Comparison of ENCODE assay signal across 39 mouse cellular contexts in genomic region chr4:144441095-144441494, GRCm38 (mm10). TPM values are rescaled to one million over a fixed set of nuclear protein-coding genes. Genes with fewer than 3 reads are reported as not detected.
"Had no signal": no experiment of that assay in that cellular context is flagged by ENCODE, and none has a peak within 500 bp of the region (broad histone marks: within the 10 kb centered on the region; RNA-seq: fewer than 3 reads in every experiment).

No protein-coding gene starts in this region.

- H3K4me3 ChIP-seq: limb, embryonic 10.5 days; limb, embryonic 12.5 days; limb, embryonic 13.5 days; limb, embryonic 15.5 days; liver, embryonic 12.5 days; liver, embryonic 13.5 days; liver, embryonic 15.5 days; lung, embryonic 15.5 days; megakaryocyte, embryonic 14.5 days; midbrain, embryonic 10.5 days; midbrain, embryonic 12.5 days; midbrain, embryonic 13.5 days; midbrain, embryonic 15.5 days; myocyte; neural tube, embryonic 12.5 days had no signal

- DNase-seq: left cerebral cortex, postnatal 4 days; liver; liver, embryonic 13.5 days; liver, postnatal 0 days; lung, adult 18-20 months; lung, adult 2 months; lung, embryonic 14.5 days; lung, postnatal 10 days; lung, postnatal 14 days; lung, postnatal 36 days; lung, postnatal 4 days; midbrain, embryonic 14.5 days had no signal

- H3K27me3 ChIP-seq: limb, embryonic 12.5 days; limb, embryonic 13.5 days; limb, embryonic 15.5 days; liver, embryonic 12.5 days; liver, embryonic 13.5 days; liver, embryonic 15.5 days; lung, embryonic 15.5 days; megakaryocyte, embryonic 14.5 days; midbrain, embryonic 12.5 days; midbrain, embryonic 13.5 days; midbrain, embryonic 15.5 days; neural tube, embryonic 12.5 days had no signal

- H3K4me1 ChIP-seq: limb, embryonic 10.5 days; limb, embryonic 12.5 days; limb, embryonic 13.5 days; limb, embryonic 15.5 days; liver, embryonic 12.5 days; liver, embryonic 13.5 days; liver, embryonic 15.5 days; lung, embryonic 15.5 days; megakaryocyte, embryonic 14.5 days; midbrain, embryonic 10.5 days; midbrain, embryonic 12.5 days; midbrain, embryonic 13.5 days; midbrain, embryonic 15.5 days; neural tube, embryonic 12.5 days had no signal

- H3K9ac ChIP-seq: limb, embryonic 12.5 days; limb, embryonic 13.5 days; limb, embryonic 15.5 days; liver, embryonic 12.5 days; liver, embryonic 13.5 days; liver, embryonic 14.5 days; liver, embryonic 15.5 days; liver, postnatal 0 days; lung, embryonic 14.5 days; lung, embryonic 15.5 days; midbrain, embryonic 12.5 days; midbrain, embryonic 13.5 days; midbrain, embryonic 15.5 days; neural tube, embryonic 12.5 days had no signal

- H3K9me3 ChIP-seq: limb, embryonic 10.5 days; limb, embryonic 13.5 days; limb, embryonic 15.5 days; liver, embryonic 13.5 days; liver, embryonic 15.5 days; lung, embryonic 15.5 days had no signal

- H3K4me2 ChIP-seq: limb, embryonic 12.5 days; limb, embryonic 13.5 days; limb, embryonic 15.5 days; liver, embryonic 11.5 days; liver, embryonic 12.5 days; liver, embryonic 13.5 days; liver, embryonic 15.5 days; lung, embryonic 14.5 days; lung, embryonic 15.5 days; midbrain, embryonic 11.5 days; midbrain, embryonic 12.5 days; midbrain, embryonic 13.5 days; midbrain, embryonic 15.5 days; neural tube, embryonic 12.5 days had no signal

- H3K36me3 ChIP-seq: limb, embryonic 10.5 days; limb, embryonic 12.5 days; limb, embryonic 13.5 days; limb, embryonic 15.5 days; liver, embryonic 12.5 days; liver, embryonic 13.5 days; liver, embryonic 15.5 days; lung, embryonic 15.5 days; midbrain, embryonic 10.5 days; midbrain, embryonic 12.5 days; midbrain, embryonic 13.5 days; midbrain, embryonic 15.5 days; neural tube, embryonic 12.5 days had no signal

- H3K27ac ChIP-seq: limb, embryonic 10.5 days; limb, embryonic 12.5 days; limb, embryonic 13.5 days; limb, embryonic 15.5 days; liver, embryonic 12.5 days; liver, embryonic 13.5 days; liver, embryonic 14.5 days; liver, embryonic 15.5 days; lung, embryonic 15.5 days; macrophage; midbrain, embryonic 10.5 days; midbrain, embryonic 12.5 days; midbrain, embryonic 13.5 days; midbrain, embryonic 15.5 days; neural tube, embryonic 12.5 days had no signal

- ATAC-seq: liver, embryonic 12.5 days; liver, postnatal 0 days; lung, postnatal 0 days; midbrain, embryonic 13.5 days; midbrain, embryonic 15.5 days; midbrain, embryonic 16.5 days had no signal

RNA-seq across cellular contexts. Expression of gene 1700012P22Rik, which starts 2.5 kb away (rescaled TPM):
- polyA plus RNA-seq: limb, embryonic 10.5 days; limb, embryonic 11.5 days; limb, embryonic 12.5 days; limb, embryonic 13.5 days; limb, embryonic 14.5 days; limb, embryonic 15.5 days; liver, adult 2 months; liver, embryonic 11.5 days; liver, embryonic 12.5 days; liver, embryonic 13.5 days; liver, embryonic 14.5 days; liver, embryonic 15.5 days; liver, embryonic 16.5 days; liver, postnatal 0 days; lung, adult 2 months; lung, embryonic 14.5 days; lung, embryonic 15.5 days; lung, embryonic 16.5 days; lung, postnatal 0 days; macrophage; midbrain, embryonic 10.5 days; midbrain, embryonic 11.5 days; midbrain, embryonic 12.5 days; midbrain, embryonic 13.5 days; midbrain, embryonic 14.5 days; midbrain, postnatal 0 days; myocyte; neural tube, embryonic 11.5 days; neural tube, embryonic 12.5 days had no signal

RNA-seq across cellular contexts. Expression of gene Gm9944, which starts 12.0 kb away (rescaled TPM):
- polyA plus RNA-seq: limb, embryonic 10.5 days; limb, embryonic 11.5 days; limb, embryonic 12.5 days; limb, embryonic 13.5 days; limb, embryonic 14.5 days; limb, embryonic 15.5 days; liver, adult 2 months; liver, embryonic 11.5 days; liver, embryonic 12.5 days; liver, embryonic 13.5 days; liver, embryonic 14.5 days; liver, embryonic 15.5 days; liver, embryonic 16.5 days; liver, postnatal 0 days; lung, adult 2 months; lung, embryonic 14.5 days; lung, embryonic 15.5 days; lung, embryonic 16.5 days; lung, postnatal 0 days; macrophage; midbrain, embryonic 10.5 days; midbrain, embryonic 11.5 days; midbrain, embryonic 12.5 days; midbrain, embryonic 13.5 days; midbrain, embryonic 14.5 days; midbrain, embryonic 15.5 days; midbrain, embryonic 16.5 days; midbrain, postnatal 0 days; myocyte; neural tube, embryonic 11.5 days; neural tube, embryonic 12.5 days had no signal

RNA-seq across cellular contexts. Expression of gene Aadacl3, which starts 22.5 kb away (rescaled TPM):
- polyA plus RNA-seq: limb, embryonic 10.5 days; limb, embryonic 11.5 days; limb, embryonic 12.5 days; limb, embryonic 13.5 days; limb, embryonic 14.5 days; limb, embryonic 15.5 days; liver, adult 2 months; liver, embryonic 11.5 days; liver, embryonic 12.5 days; liver, embryonic 13.5 days; liver, embryonic 14.5 days; liver, embryonic 15.5 days; liver, embryonic 16.5 days; liver, postnatal 0 days; lung, adult 2 months; lung, embryonic 14.5 days; lung, embryonic 15.5 days; lung, embryonic 16.5 days; lung, postnatal 0 days; macrophage; midbrain, embryonic 10.5 days; midbrain, embryonic 11.5 days; midbrain, embryonic 12.5 days; midbrain, embryonic 13.5 days; midbrain, embryonic 14.5 days; midbrain, embryonic 15.5 days; midbrain, embryonic 16.5 days; midbrain, postnatal 0 days; myocyte; neural tube, embryonic 11.5 days; neural tube, embryonic 12.5 days had no signal

RNA-seq across cellular contexts. Expression of gene Pramef12, which starts 32.8 kb away (rescaled TPM):
- polyA plus RNA-seq: liver, adult 2 months; liver, embryonic 11.5 days; liver, embryonic 12.5 days; liver, embryonic 13.5 days; liver, embryonic 14.5 days; liver, embryonic 15.5 days; liver, embryonic 16.5 days; liver, postnatal 0 days; lung, embryonic 14.5 days; macrophage; midbrain, embryonic 10.5 days; midbrain, embryonic 11.5 days; midbrain, embryonic 12.5 days; midbrain, embryonic 14.5 days; midbrain, embryonic 15.5 days; midbrain, embryonic 16.5 days; midbrain, postnatal 0 days; myocyte; neural tube, embryonic 11.5 days; neural tube, embryonic 12.5 days had no signal
